Mouse (Mus musculus) erythroblast, embryonic 14.5 days (primary cell): ENCODE measurements around the gene Slc17a4.

ENCODE experiments used
- GATA1 ChIP-seq: IDR thresholded peaks from 2 replicates; pipeline ENCODE4 v1.6.1; 2012; ENCODE audit warnings: low read length, inconsistent platforms, mixed read lengths
- TAL1 ChIP-seq: IDR thresholded peaks from 3 replicates; pipeline ENCODE4 v1.6.1; 2012; ENCODE audit warnings: low read length, inconsistent platforms, mixed read lengths

GRCm38 (mm10) chr13:23910121-23910520 lies 4.7 kb downstream of the Slc17a4 start:
- no peak for TF ChIP-seq GATA1
- TF ChIP-seq TAL1, result no peak
